Mouse (Mus musculus) heart, embryonic 15.5 days (tissue): ENCODE results near the gene Pdia5. TPM values are rescaled to one million over a fixed set of nuclear protein-coding genes. Genes with fewer than 3 reads are reported as not detected.

Source experiments
- ATAC-seq: fragments of 200-750 bp; cut with Nextera tagmentation; replicated peaks from 2 replicates; pipeline ENCODE4 v1.8.0; 2017; ENCODE audit warnings: low read depth, moderate TSS enrichment; ENCODE audit not compliant: insufficient number of reproducible peaks, insufficient read depth, low FRiP score
- H3K27ac ChIP-seq: fragments of 300-500 bp; sonication (generic); 2 replicates; pipeline ENCODE4 v1.5.1; 2015; ENCODE audit warnings: mild to moderate bottlenecking, inconsistent platforms
- H3K27me3 ChIP-seq: fragments of 300-500 bp; sonication (generic); 2 replicates; pipeline ENCODE4 v1.6.1; 2015; ENCODE audit warnings: inconsistent platforms
- H3K36me3 ChIP-seq: fragments of 300-500 bp; sonication (generic); 2 replicates; pipeline ENCODE4 v1.6.1; 2015; ENCODE audit warnings: mild to moderate bottlenecking, inconsistent platforms
- H3K4me1 ChIP-seq: fragments of 300-500 bp; sonication (generic); replicated peaks from 2 replicates; pipeline ENCODE4 v1.6.1; 2015; ENCODE audit warnings: inconsistent platforms
- H3K4me2 ChIP-seq: fragments of 300-500 bp; sonication (generic); 2 replicates; pipeline ENCODE4 v1.6.1; 2015; ENCODE audit warnings: inconsistent platforms, mild to moderate bottlenecking, moderate library complexity
- H3K4me3 ChIP-seq: fragments of 300-500 bp; sonication (generic); 2 replicates; pipeline ENCODE4 v1.5.1; 2015; ENCODE audit warnings: mild to moderate bottlenecking, inconsistent platforms
- H3K9ac ChIP-seq: fragments of 300-500 bp; sonication (generic); 2 replicates; pipeline ENCODE4 v1.6.1; 2015; ENCODE audit warnings: mild to moderate bottlenecking, inconsistent platforms
- H3K9me3 ChIP-seq: fragments of 300-500 bp; sonication (generic); replicated peaks from 2 replicates; pipeline ENCODE4 v1.6.1; 2016; ENCODE audit warnings: inconsistent platforms
- WGBS: fragments of 180-500 bp; shearing (Covaris S2); methylation state at CpG from one replicate; pipeline ENCODE4 v1.1.7; 2015; ENCODE audit warnings: mixed read lengths; 5-methylcytosine and 5-hydroxymethylcytosine counted together
- polyA plus RNA-seq: library from polyadenylated mRNA; unstranded; fragments of >200 nt; fragmentation: Nextera tagmentation; extraction: Ambion mirVana; gene quantifications from 2 replicates; pipeline ENCODE4 v1.2.1, GENCODE M21; 2015

Pdia5 gene
- 26.7 and 33.4 TPM in 2 replicates for polyA plus RNA-seq

DNA sequence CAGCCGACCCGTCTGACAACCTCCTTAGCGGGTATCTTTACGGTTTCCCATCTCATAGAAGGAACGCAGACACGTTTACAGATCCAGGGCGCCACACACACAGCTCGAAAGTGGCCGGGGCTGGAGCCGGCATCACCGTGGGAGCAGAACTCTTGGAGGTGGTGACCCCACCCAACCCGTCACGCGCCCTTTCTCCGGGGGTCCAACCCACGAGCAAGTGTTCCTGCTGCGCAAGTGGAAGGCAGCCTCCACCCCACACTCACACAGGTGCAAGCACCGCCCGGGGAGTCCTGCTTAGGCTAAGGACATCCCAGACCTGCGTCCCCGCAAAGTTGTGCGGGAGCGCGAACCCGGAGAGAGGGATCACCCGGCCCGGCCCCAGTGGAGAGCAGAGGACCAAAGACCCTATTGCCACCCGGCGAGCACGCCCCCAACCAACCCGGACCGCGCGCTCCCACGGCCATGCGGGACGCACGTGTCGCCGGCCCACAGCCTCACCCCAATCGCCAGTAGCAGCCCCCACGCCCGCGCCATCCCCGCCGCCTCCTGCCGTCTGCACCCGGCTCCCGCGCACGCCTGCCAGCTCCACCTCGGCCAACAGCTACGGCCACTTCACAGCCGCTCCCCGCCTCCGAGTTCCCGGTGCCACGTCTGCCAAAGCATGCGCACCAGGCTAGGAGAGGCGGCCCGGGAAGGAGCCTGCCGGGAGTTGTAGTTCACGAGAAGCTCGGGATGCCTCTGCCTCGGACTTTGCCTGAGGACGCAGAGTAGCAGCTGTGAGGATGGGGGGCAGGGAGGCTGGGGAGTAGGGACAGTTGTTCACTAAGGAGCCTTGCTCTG lies at the start of gene Pdia5:
Gene Pdia5 (minus strand): TSS at position 643 of the 840 bp plus-strand sequence.
- Histone ChIP-seq H3K27ac (0 out of 2 replicates have a peak within 1 kb of the TSS, but pooled peaks have one; percentile 8), H3K27me3 (no peaks in the 10 kb centered on the region), H3K9ac (peak within 1 kb of the TSS; percentile 75), H3K4me1 (peaks cover 29% of the 10 kb centered on the region), H3K9me3 (no peaks in the 10 kb centered on the region), H3K4me2 (peak within 1 kb of the TSS; percentile 98), H3K4me3 (peak within 1 kb of the TSS; percentile 82), H3K36me3 (no peaks in the 10 kb centered on the region)
- peak; percentile 93 for ATAC-seq
- 0% methylated on average over 66 of the region's 66 CpGs for WGBS

DNA sequence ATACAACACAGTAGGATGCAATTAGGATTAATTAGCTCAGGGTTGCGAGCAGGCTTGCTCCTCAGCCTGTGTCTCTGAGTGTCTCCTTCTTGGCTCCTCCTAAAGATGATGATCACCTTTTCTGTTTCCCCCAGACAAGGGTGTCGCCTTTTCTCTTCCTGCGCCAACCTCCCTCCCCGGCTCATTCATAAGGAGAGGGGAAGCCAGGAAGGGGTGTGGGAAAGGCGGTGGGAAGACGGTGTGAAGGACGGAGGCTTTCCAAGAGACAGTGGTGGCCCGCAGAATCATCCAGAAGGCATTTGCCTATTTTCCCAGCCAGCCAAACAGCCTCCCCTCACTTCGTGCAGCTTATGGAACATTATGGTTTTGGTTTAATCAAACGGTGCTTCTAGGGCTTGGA lies 48.4 kb upstream of the Pdia5 start:
- Histone ChIP-seq H3K4me2 (no peak overlapping the region), H3K27ac (no peak overlapping the region), H3K9me3 (no peaks in the 10 kb centered on the region), H3K9ac (no peak overlapping the region), H3K36me3 (no peaks in the 10 kb centered on the region), H3K27me3 (peaks cover 78% of the 10 kb centered on the region), H3K4me1 (peaks cover 29% of the 10 kb centered on the region), H3K4me3 (no peak overlapping the region)
- ATAC-seq = no peak
- WGBS = 44% methylated on average over 10 of the region's 10 CpGs

DNA sequence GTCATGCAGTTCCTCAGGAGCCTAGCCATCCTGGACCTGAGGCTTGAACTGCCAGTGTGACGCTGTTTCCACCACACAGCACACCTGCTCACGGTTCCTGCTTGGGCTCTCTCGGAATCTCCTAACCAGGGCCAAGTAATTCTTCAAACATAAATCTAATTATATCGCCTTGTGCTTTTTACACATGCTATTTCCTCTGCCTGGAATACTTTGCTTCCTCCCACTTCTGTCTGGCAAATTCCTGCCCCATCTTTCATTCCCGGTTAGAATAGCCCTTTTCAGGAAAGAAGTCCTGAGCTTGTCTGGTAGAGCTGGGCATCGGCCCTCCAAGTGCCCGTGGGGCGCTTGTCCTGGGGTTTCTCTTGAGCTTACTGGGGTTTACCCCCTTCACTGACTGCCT lies 47.0 kb upstream of the Pdia5 start:
- Histone ChIP-seq H3K4me1 (peaks cover 27% of the 10 kb centered on the region), H3K4me3 (no peak overlapping the region), H3K36me3 (no peaks in the 10 kb centered on the region), H3K9ac (no peak overlapping the region), H3K27me3 (peaks cover 75% of the 10 kb centered on the region), H3K4me2 (no peak overlapping the region), H3K27ac (no peak overlapping the region), H3K9me3 (no peaks in the 10 kb centered on the region)
- no peak for ATAC-seq
- WGBS = 59% methylated on average over 8 of the region's 8 CpGs

DNA sequence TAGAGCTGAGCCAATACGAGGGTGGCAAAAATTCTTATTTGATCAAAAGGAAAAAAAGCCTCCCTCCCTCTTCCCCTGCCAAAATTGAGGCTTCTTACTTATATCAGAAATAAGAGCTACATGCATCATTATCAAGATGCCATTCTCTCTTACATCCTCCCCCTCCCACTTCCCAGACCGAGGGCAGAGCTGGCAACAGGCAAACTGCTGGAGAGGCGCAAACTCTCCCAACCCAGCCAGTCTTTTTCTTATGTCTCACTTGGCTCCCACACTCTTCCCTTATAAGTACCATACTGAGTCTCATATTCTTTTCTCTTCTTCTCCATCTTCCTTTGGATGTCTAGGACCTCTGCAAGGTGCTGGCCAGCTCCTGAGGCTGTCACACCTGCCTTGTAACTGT lies 44.0 kb upstream of the Pdia5 start:
- Histone ChIP-seq H3K4me2 (no peak overlapping the region), H3K27ac (no peak overlapping the region), H3K4me1 (no peaks in the 10 kb centered on the region), H3K27me3 (peaks cover 58% of the 10 kb centered on the region), H3K9ac (no peak overlapping the region), H3K4me3 (no peak overlapping the region), H3K9me3 (no peaks in the 10 kb centered on the region), H3K36me3 (no peaks in the 10 kb centered on the region)
- 51% methylated on average over 3 of the region's 3 CpGs for WGBS
- ATAC-seq = no peak

DNA sequence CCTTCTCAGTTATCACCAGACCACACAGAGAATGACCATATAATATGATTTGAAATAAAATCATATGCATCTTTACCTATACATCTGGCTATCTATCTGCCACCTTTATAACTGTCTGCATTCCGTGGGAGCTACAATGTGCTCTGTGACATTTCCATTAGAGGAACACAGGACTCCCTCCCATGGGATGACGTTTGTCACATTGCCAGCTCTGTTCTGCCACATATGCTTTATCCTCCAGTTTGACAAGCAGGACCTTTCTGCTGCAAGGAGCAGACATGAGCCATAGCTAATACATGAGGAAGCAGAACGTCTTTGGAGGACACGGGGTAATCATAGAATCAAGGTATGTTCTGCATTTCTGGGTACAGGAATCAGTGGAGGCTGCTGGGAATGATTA lies 33.5 kb upstream of the Pdia5 start:
- H3K9ac ChIP-seq = no peak overlapping the region
- no peaks in the 10 kb centered on the region for H3K4me1 ChIP-seq
- H3K27me3 ChIP-seq = 0 out of 2 replicates have a peak, but pooled peaks cover 4% of the 10 kb centered on the region
- ATAC-seq = no peak
- whole genome bisulfite sequencing = 58% methylated on average over 4 of the region's 4 CpGs
- no peaks in the 10 kb centered on the region for H3K36me3 ChIP-seq
- no peak overlapping the region for H3K4me2 ChIP-seq
- H3K4me3 ChIP-seq = no peak overlapping the region
- no peak overlapping the region for H3K27ac ChIP-seq
- H3K9me3 ChIP-seq = no peaks in the 10 kb centered on the region

DNA sequence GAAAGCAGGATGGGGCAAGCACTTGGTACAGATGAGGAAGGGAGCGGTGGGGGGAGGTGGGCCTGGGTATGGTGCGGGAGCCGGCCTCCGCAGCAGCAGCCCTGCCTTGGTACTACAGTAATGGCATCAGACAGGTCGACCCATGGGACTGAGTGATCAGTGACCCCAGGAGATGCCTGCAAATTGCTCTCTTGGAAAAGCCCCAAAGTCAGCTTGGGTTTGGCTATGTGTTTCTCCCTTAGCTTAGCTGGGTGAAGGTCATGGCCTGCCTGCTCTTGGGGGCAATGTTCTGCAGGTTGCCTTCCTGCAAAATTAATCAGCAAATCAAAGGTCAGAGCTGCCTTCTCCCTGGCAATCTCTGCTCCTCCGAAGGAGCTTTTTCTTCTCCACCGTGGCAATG lies 28.6 kb upstream of the Pdia5 start:
- peaks cover 12% of the 10 kb centered on the region for H3K4me1 ChIP-seq
- no peak overlapping the region for H3K4me3 ChIP-seq
- no peak overlapping the region for H3K9ac ChIP-seq
- WGBS = 75% methylated on average over 7 of the region's 7 CpGs
- no peaks in the 10 kb centered on the region for H3K36me3 ChIP-seq
- H3K27me3 ChIP-seq = no peaks in the 10 kb centered on the region
- ATAC-seq = no peak
- no peak overlapping the region for H3K4me2 ChIP-seq
- H3K9me3 ChIP-seq = no peaks in the 10 kb centered on the region
- no peak overlapping the region for H3K27ac ChIP-seq

DNA sequence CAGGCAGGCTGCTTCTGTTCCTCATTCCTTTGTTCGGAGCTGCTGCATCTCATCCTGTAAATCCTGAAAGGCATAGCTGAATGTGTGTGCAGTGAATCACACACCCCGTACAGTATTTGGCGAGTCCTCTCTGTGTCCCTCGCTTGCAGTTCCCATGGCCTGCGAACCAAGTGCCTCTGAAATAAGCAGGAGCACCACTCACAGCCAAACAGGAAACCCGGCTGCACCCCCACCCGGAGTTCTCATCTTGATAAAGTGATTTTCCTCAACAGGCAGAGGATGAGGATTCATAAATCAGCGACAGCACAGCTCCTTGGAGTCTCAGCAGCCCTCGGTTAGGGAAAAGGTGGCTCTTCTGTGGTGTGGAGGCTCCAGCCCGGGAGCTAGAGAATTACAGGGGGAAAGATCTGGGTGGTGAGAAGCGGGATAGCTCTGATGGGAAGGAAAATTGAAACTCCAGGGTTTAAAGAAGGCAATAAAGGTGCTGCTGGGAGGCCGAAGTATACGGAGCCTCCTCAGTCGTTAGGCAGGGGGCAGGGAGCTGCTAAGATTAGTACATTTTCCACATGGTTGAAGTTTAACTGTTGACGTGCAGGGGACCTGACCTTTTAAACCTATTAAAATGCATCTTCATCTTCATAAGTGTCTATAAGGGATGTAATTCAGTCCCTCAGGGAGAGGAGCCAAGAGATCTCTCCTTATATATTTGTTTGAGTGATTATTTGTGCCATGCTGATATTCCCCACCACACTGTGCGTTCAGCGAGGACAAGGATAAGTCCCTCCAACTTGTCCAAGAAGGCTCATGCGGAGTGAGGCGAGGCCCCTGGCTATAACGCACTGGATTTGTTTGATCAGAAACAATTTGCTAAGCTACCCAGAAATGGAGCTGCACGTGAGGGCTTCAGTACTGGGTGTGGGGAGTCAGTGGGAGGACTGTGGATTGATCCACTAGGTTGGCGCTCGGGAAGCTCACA lies 27.6 kb upstream of the Pdia5 start:
- H3K9me3 ChIP-seq = no peaks in the 10 kb centered on the region
- no peak for ATAC-seq
- no peak overlapping the region for H3K4me3 ChIP-seq
- peaks cover 12% of the 10 kb centered on the region for H3K4me1 ChIP-seq
- H3K27me3 ChIP-seq = no peaks in the 10 kb centered on the region
- no peaks in the 10 kb centered on the region for H3K36me3 ChIP-seq
- no peak overlapping the region for H3K9ac ChIP-seq
- 46% methylated on average over 23 of the region's 23 CpGs for WGBS
- 0 out of 2 replicates have a peak overlapping the region, but pooled peaks have one; percentile 26 for H3K4me2 ChIP-seq
- H3K27ac ChIP-seq = no peak overlapping the region

DNA sequence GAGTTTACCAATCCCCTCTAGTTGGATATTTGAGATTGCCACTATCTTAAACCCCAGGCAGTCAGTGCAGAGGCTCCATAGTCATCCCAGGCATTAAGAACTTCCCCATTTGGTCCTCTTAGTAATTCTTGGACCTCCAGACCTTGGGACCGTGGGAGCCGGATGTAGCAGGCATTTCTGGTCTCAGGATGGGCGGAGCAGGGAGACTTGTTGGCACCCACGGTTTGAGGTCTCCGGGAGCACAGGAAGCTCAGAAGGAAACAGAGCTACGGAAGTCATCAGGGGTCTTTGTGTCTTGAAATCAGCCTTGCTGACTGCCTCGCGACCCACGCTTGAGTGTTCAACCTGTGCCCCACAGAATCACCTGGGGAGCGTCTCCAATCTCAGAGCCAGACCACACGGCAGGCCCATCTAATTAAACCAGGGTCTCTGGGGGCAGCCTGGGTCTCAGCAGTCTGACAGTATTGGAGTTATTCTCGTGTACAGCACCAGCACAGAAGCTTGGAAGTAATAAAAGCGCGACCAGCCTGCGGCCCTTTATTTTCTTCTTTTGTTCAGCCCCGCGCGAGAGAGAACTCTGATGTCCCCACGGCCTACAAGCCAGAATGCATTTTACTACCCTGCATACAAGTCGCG lies 25.4 kb upstream of the Pdia5 start:
- H3K9me3 ChIP-seq = no peaks in the 10 kb centered on the region
- no peak overlapping the region for H3K4me2 ChIP-seq
- no peaks in the 10 kb centered on the region for H3K27me3 ChIP-seq
- H3K4me1 ChIP-seq = peaks cover 12% of the 10 kb centered on the region
- no peak overlapping the region for H3K4me3 ChIP-seq
- no peak overlapping the region for H3K27ac ChIP-seq
- no peak for ATAC-seq
- no peaks in the 10 kb centered on the region for H3K36me3 ChIP-seq
- H3K9ac ChIP-seq = no peak overlapping the region
- 69% methylated on average over 21 of the region's 21 CpGs for WGBS

DNA sequence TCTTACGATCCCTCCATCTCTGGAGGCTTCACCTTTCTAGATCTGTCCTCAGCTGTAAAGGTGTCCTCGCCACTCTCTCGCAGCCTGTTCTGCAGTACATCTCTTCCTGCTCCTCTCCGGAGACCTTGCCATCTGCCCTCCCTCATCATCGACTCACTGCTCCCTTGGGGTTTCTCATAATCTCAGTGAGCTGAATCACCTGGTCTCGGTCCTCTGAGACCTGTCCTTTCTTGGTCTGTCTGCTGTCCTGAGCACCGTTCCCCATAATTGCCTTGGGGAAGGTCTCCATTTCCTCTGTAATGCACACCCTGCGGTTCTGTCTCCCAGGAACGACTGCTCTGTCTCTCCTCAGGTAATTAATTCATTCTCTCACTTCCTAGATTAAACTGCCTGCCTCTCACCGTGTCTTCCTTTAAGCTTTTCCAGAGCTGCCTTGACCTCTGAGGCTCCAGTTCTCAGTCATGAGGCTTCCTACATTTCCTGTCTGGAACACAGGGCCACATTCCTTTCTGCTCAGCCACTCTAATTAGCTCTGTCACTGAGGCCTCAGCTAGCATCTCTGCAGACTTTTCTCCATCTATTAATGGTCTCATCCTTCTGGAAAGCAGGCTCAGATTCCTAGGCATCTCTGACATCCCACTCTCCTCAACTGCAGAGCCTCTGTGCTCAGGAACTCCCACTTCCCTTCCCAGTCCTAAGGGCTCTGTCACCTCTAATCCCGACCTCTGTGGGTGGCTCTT lies 18.8 kb upstream of the Pdia5 start:
- Histone ChIP-seq H3K36me3 (no peaks in the 10 kb centered on the region), H3K27me3 (no peaks in the 10 kb centered on the region), H3K4me2 (no peak overlapping the region), H3K27ac (no peak overlapping the region), H3K9ac (no peak overlapping the region), H3K4me3 (no peak overlapping the region), H3K9me3 (no peaks in the 10 kb centered on the region), H3K4me1 (peaks cover 4% of the 10 kb centered on the region; the same call in 1 of the 2 replicates)
- 49% methylated on average over 11 of the region's 11 CpGs for WGBS
- ATAC-seq = no peak

DNA sequence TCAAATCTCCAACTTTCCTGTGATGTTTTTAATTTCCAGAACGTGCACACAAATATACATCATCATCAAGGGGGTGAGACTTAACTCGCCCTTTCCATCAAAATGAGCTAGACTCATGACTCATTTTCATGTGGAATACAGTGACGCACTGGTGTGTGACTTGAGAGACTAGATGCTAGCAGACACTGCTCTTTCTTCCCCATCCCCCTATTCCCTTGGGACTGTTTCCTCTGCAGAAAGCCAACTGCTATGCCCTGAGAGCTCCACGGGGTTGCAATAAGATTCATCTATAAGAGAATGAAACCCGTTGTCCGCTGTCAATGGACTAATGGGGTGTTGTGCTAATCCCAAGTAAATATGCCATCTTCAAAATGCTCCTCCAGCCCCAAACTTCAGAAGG lies 17.9 kb upstream of the Pdia5 start:
- no peak overlapping the region for H3K27ac ChIP-seq
- WGBS = 84% methylated on average over 6 of the region's 6 CpGs
- no peak overlapping the region for H3K4me3 ChIP-seq
- no peak for ATAC-seq
- H3K36me3 ChIP-seq = no peaks in the 10 kb centered on the region
- peaks cover 4% of the 10 kb centered on the region; the same call in 1 of the 2 replicates for H3K4me1 ChIP-seq
- H3K27me3 ChIP-seq = no peaks in the 10 kb centered on the region
- no peaks in the 10 kb centered on the region for H3K9me3 ChIP-seq
- H3K4me2 ChIP-seq = no peak overlapping the region
- H3K9ac ChIP-seq = no peak overlapping the region
